ENCODE assay signal across 20 mouse cellular contexts in the genomic region with DNA sequence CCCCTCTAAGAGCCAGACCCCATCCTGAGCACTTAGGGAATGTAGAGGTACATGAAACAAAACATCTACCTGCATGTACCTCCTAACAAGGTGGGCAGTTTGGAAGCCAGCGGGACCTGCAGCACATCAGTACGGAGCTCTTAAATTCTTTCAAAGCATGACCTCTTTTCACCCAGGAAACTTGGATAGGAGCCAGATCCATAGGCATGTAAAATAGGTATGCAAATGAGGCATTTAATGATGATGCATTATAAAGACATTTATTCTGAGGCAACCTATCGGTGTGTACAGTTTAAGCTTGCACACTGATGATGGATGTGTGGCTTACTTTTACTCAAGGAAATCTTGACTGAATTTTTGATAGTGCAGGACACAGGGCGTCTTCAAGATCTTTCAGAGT. TPM values are rescaled to one million over a fixed set of nuclear protein-coding genes. Genes with fewer than 3 reads are reported as not detected.
DNase-seq lines count a peak whose midpoint lies in the region; ATAC-seq and TF ChIP-seq lines count a peak whose summit lies in the region.
"Had no signal": no experiment of that assay in that cellular context is flagged by ENCODE, and none has a peak within 500 bp of the region (broad histone marks: within the 10 kb centered on the region; RNA-seq: fewer than 3 reads in every experiment).

No protein-coding gene starts in this region.

- H3K27ac ChIP-seq in forebrain, embryonic 14.5 days (ENCODE audit: low read depth, low read length): no peak overlapping the region
- H3K27ac ChIP-seq in forebrain, postnatal 0 days (ENCODE audit: low read depth, low read length): no peak overlapping the region

- WGBS in forebrain, embryonic 14.5 days: 15% methylated on average over 4 of the region's 4 CpGs
- WGBS in forebrain, postnatal 0 days: 24% methylated on average over 4 of the region's 4 CpGs

- H3K9me3 ChIP-seq in forebrain, embryonic 14.5 days (replicated peaks; ENCODE audit: control insufficient read depth, low read length): no peaks in the 10 kb centered on the region
- no peaks in the 10 kb centered on the region for H3K9me3 ChIP-seq in forebrain, postnatal 0 days (ENCODE audit: low read length)

- no peak overlapping the region for H3K9ac ChIP-seq in forebrain, embryonic 14.5 days (ENCODE audit: low read length)
- no peak overlapping the region for H3K9ac ChIP-seq in forebrain, postnatal 0 days

- H3K4me1 ChIP-seq in forebrain, embryonic 14.5 days (ENCODE audit: control insufficient read depth, insufficient read depth, low read length): peaks cover 47% of the 10 kb centered on the region
- peaks cover 30% of the 10 kb centered on the region for H3K4me1 ChIP-seq in forebrain, postnatal 0 days (ENCODE audit: insufficient read depth)

- H3K4me3 ChIP-seq in forebrain, embryonic 14.5 days (ENCODE audit: low read depth, low read length): no peak overlapping the region
- no peak overlapping the region for H3K4me3 ChIP-seq in forebrain, postnatal 0 days (ENCODE audit: low read depth, low read length)

- H3K36me3 ChIP-seq in forebrain, embryonic 14.5 days (ENCODE audit: control insufficient read depth, insufficient read depth, low read length): no peaks in the 10 kb centered on the region
- H3K36me3 ChIP-seq in forebrain, postnatal 0 days (ENCODE audit: insufficient read depth): no peaks in the 10 kb centered on the region
- H3K36me3 ChIP-seq: G1E had no signal

- DNase-seq in forebrain, embryonic 14.5 days (ENCODE audit: low spot score): peak; percentile 54
- no peak for DNase-seq in forebrain, postnatal 0 days
- peak; percentile 57 for DNase-seq in brain, embryonic 14.5 days (ENCODE audit: low read depth)
- no peak for DNase-seq in gastrocnemius, postnatal 36 days
- DNase-seq: adrenal gland, adult 2 months; adrenal gland, adult 8-10 months; adrenal gland, postnatal 10 days; adrenal gland, postnatal 14 days; adrenal gland, postnatal 25 days; adrenal gland, postnatal 36 days; B cell, adult 2 months; cerebellum, adult 11 months; cerebellum, adult 11-12 months; cerebellum, adult 18-20 months; cerebellum, adult 2 months had no signal

- no peaks in the 10 kb centered on the region for H3K27me3 ChIP-seq in forebrain, embryonic 14.5 days (replicated peaks; ENCODE audit: control insufficient read depth, insufficient read depth, low read length)
- H3K27me3 ChIP-seq in forebrain, postnatal 0 days (ENCODE audit: insufficient read depth, low read length): no peaks in the 10 kb centered on the region

- H3K4me2 ChIP-seq in forebrain, embryonic 14.5 days (ENCODE audit: low read length): no peak overlapping the region
- no peak overlapping the region for H3K4me2 ChIP-seq in forebrain, postnatal 0 days (ENCODE audit: low read depth)

- intact Hi-C loops in gastrocnemius, postnatal 36 days (cut with DNase I): no loop called here

- ATAC-seq in forebrain, embryonic 14.5 days: no peak
- no peak for ATAC-seq in forebrain, postnatal 0 days
- ATAC-seq: activated CD4-positive, CD25-positive, alpha-beta regulatory T cell, adult 4 months; CD4-positive, CD25-positive, alpha-beta regulatory T cell, adult 4 months; Patski had no signal

- TF ChIP-seq POLR2A in brain, embryonic 14.5 days (IDR thresholded peaks at IDR 0.05; ENCODE audit: borderline replicate concordance, extremely low read depth, insufficient read depth, insufficient read length, poor library complexity, severe bottlenecking): no peak

- no peak for TF ChIP-seq CTCF in forebrain, postnatal 0 days (IDR thresholded peaks at IDR 0.05; ENCODE audit: low read depth)
- TF ChIP-seq CTCF in brain, embryonic 14.5 days (IDR thresholded peaks at IDR 0.05; ENCODE audit: borderline replicate concordance, extremely low read depth, insufficient read depth, insufficient read length): no peak

RNA-seq across cellular contexts. Expression of a gene that starts 22.6 kb away (rescaled TPM):
- polyA plus RNA-seq in forebrain, embryonic 14.5 days (2014; fragmentation: Nextera tagmentation; extraction: Ambion mirVana): 0.09 TPM in 2 replicates
- total RNA-seq in forebrain, postnatal 0 days (2014; rRNA removed): 0.19 and 0.31 TPM in 2 replicates
- polyA plus RNA-seq in forebrain, postnatal 0 days (2015; fragmentation: Nextera tagmentation; extraction: Ambion mirVana): 0.23 and 0.33 TPM in 2 replicates
- 0.30 and 0.38 TPM in 2 replicates for polyA plus RNA-seq in brain, embryonic 14.5 days (2012; rRNA removed)
- not detected for total RNA-seq in gastrocnemius, postnatal 36 days (2021)
- total RNA-seq: adrenal gland, adult 18-20 months; adrenal gland, adult 2 months; adrenal gland, adult 8-10 months; adrenal gland, postnatal 36 days had no signal
- polyA plus RNA-seq: CD4-positive, CD25-positive, alpha-beta regulatory T cell, adult 4 months; G1E had no signal

RNA-seq across cellular contexts. Expression of a gene that starts 27.2 kb away (rescaled TPM):
- polyA plus RNA-seq in forebrain, embryonic 14.5 days (2014; fragmentation: Nextera tagmentation; extraction: Ambion mirVana): 97.8 and 123 TPM in 2 replicates
- 13.2 and 14.9 TPM in 2 replicates for total RNA-seq in forebrain, postnatal 0 days (2014; rRNA removed)
- 20.6 and 22.0 TPM in 2 replicates for polyA plus RNA-seq in forebrain, postnatal 0 days (2015; fragmentation: Nextera tagmentation; extraction: Ambion mirVana)
- 29.9 and 53.4 TPM in 2 replicates for polyA plus RNA-seq in brain, embryonic 14.5 days (2012; rRNA removed)
- total RNA-seq in gastrocnemius, postnatal 36 days (2021): under 1 TPM; 0.62 to 0.71 TPM
- total RNA-seq: G1E had no signal
- polyA plus RNA-seq: G1E had no signal

Comparison
In these comparisons a context has a peak if more than half of its experiments do, and no peak if none do; other contexts are left out.
1. DNase-seq: peak in forebrain, embryonic 14.5 days (single experiment) and brain, embryonic 14.5 days (single experiment); none in forebrain, postnatal 0 days (single experiment) and gastrocnemius, postnatal 36 days (0 of 2).